Mouse (Mus musculus): ENCODE results near the gene Pds5a. TPM values are rescaled to one million over a fixed set of nuclear protein-coding genes. Genes with fewer than 3 reads are reported as not detected.
"Not testable (repeated sequence)": the region's sequence is repeated elsewhere in the genome, so short reads cannot be mapped to it uniquely, and the experiment has no call there.

The Pds5a gene
- polyA plus RNA-seq, 1 experiment from 2014 or later, result 79.3 TPM

GRCm38 (mm10) chr5:65710267-65710666 lies 12.2 kb upstream of the Pds5a start:
- Histone ChIP-seq H3K4me2 (no peak overlapping the region), H3K27ac (no peak overlapping the region), H3K4me3 (no peak overlapping the region), H3K36me3 (ENCODE audit: poor library complexity, severe bottlenecking) (no peaks in the 10 kb centered on the region), H3K9me3 (replicated peaks) (no peaks in the 10 kb centered on the region), H3K4me1 (no peaks in the 10 kb centered on the region), H3K9ac (no peak overlapping the region), H3K27me3 (no peaks in the 10 kb centered on the region)
- ATAC-seq, result no peak
- WGBS, result 79% methylated on average over 8 of the region's 8 CpGs

- Histone ChIP-seq H3K9me3 (replicated peaks) (no peaks in the 10 kb centered on the region), H3K27ac (no peak overlapping the region), H3K4me3 (no peak overlapping the region), H3K27me3 (no peaks in the 10 kb centered on the region), H3K4me1 (no peaks in the 10 kb centered on the region), H3K36me3 (ENCODE audit: poor library complexity, severe bottlenecking) (no peaks in the 10 kb centered on the region), H3K4me2 (no peak overlapping the region), H3K9ac (no peak overlapping the region)
- 74% methylated on average over 5 of the region's 5 CpGs for WGBS
- no peak for ATAC-seq
These were observed 8.9 kb upstream of the Pds5a start for GRCm38 (mm10) chr5:65706979-65707378.

GRCm38 (mm10) chr5:65706171-65706570 lies 8.1 kb upstream of the Pds5a start:
- no peak overlapping the region for H3K27ac ChIP-seq
- H3K4me1 ChIP-seq, result no peaks in the 10 kb centered on the region
- H3K4me2 ChIP-seq, result no peak overlapping the region
- H3K9ac ChIP-seq, result no peak overlapping the region
- no peaks in the 10 kb centered on the region for H3K9me3 ChIP-seq (replicated peaks)
- no peak overlapping the region for H3K4me3 ChIP-seq
- no peaks in the 10 kb centered on the region for H3K27me3 ChIP-seq
- 85% methylated on average over 4 of the region's 4 CpGs for WGBS
- no peak for ATAC-seq
- no peaks in the 10 kb centered on the region for H3K36me3 ChIP-seq (ENCODE audit: poor library complexity, severe bottlenecking)

GRCm38 (mm10) chr5:65704765-65705678 lies 6.9 kb upstream of the Pds5a start:
- no peaks in the 10 kb centered on the region for H3K9me3 ChIP-seq (replicated peaks)
- no peaks in the 10 kb centered on the region for H3K36me3 ChIP-seq (ENCODE audit: poor library complexity, severe bottlenecking)
- no peak overlapping the region for H3K27ac ChIP-seq
- 75% methylated on average over 12 of the region's 12 CpGs for WGBS
- no peaks in the 10 kb centered on the region for H3K27me3 ChIP-seq
- H3K9ac ChIP-seq, result no peak overlapping the region
- no peak for ATAC-seq
- no peaks in the 10 kb centered on the region for H3K4me1 ChIP-seq
- no peak overlapping the region for H3K4me2 ChIP-seq
- H3K4me3 ChIP-seq, result no peak overlapping the region

- no peak overlapping the region for H3K4me2 ChIP-seq
- no peak for ATAC-seq
- H3K27ac ChIP-seq, result no peak overlapping the region
- H3K4me1 ChIP-seq, result 0 out of 2 replicates have a peak, but pooled peaks cover 4% of the 10 kb centered on the region
- H3K9ac ChIP-seq, result no peak overlapping the region
- H3K4me3 ChIP-seq, result no peak overlapping the region
- H3K27me3 ChIP-seq, result no peaks in the 10 kb centered on the region
- H3K36me3 ChIP-seq (ENCODE audit: poor library complexity, severe bottlenecking), result no peaks in the 10 kb centered on the region
- WGBS, result 78% methylated on average over 8 of the region's 9 CpGs
- H3K9me3 ChIP-seq (replicated peaks), result no peaks in the 10 kb centered on the region
These were observed 5.2 kb upstream of the Pds5a start for GRCm38 (mm10) chr5:65703261-65703660.

- ATAC-seq, result no peak
- Histone ChIP-seq H3K27ac (no peak overlapping the region), H3K4me1 (peaks cover 19% of the 10 kb centered on the region), H3K9me3 (replicated peaks) (no peaks in the 10 kb centered on the region), H3K27me3 (no peaks in the 10 kb centered on the region), H3K4me2 (no peak overlapping the region), H3K9ac (no peak overlapping the region), H3K36me3 (ENCODE audit: poor library complexity, severe bottlenecking) (peaks cover 3% of the 10 kb centered on the region; the same call in 1 of the 2 replicates), H3K4me3 (no peak overlapping the region)
- 81% methylated on average over 5 of the region's 5 CpGs for WGBS
These were observed 2.0 kb upstream of the Pds5a start for GRCm38 (mm10) chr5:65700102-65700501.

GRCm38 (mm10) chr5:65699146-65699545 lies 1.1 kb upstream of the Pds5a start:
- Histone ChIP-seq H3K4me2 (peak overlapping the region; percentile 62), H3K27ac (no peak overlapping the region; the same call in 1 of the 2 replicates), H3K9me3 (replicated peaks) (no peaks in the 10 kb centered on the region), H3K4me1 (peaks cover 27% of the 10 kb centered on the region), H3K36me3 (ENCODE audit: poor library complexity, severe bottlenecking) (peaks cover 11% of the 10 kb centered on the region), H3K9ac (peak overlapping the region; percentile 97; the same call in 1 of the 2 replicates), H3K27me3 (no peaks in the 10 kb centered on the region), H3K4me3 (peak overlapping the region; percentile 95; the same call in 1 of the 2 replicates)
- no peak for ATAC-seq
- 64% methylated on average over 10 of the region's 10 CpGs for WGBS

- Histone ChIP-seq H3K9me3 (replicated peaks) (no peaks in the 10 kb centered on the region), H3K36me3 (ENCODE audit: poor library complexity, severe bottlenecking) (peaks cover 14% of the 10 kb centered on the region), H3K27me3 (no peaks in the 10 kb centered on the region), H3K27ac (peak overlapping the region; percentile 94), H3K4me3 (peak overlapping the region; percentile 95), H3K4me2 (peak overlapping the region; percentile 62), H3K9ac (peak overlapping the region; percentile 97), H3K4me1 (peaks cover 27% of the 10 kb centered on the region)
- 23% methylated on average over 6 of the region's 6 CpGs for WGBS
- ATAC-seq, result no peak
These were observed 675 bp upstream of the Pds5a start for GRCm38 (mm10) chr5:65698759-65699136.

GRCm38 (mm10) chr5:65697486-65697835 lies 612 bp downstream of the Pds5a start:
- Histone ChIP-seq H3K27ac (peak overlapping the region; percentile 94), H3K9me3 (replicated peaks) (no peaks in the 10 kb centered on the region), H3K4me1 (peaks cover 27% of the 10 kb centered on the region), H3K27me3 (no peaks in the 10 kb centered on the region), H3K9ac (peak overlapping the region; percentile 97), H3K4me2 (peak overlapping the region; percentile 62), H3K4me3 (peak overlapping the region; percentile 95), H3K36me3 (ENCODE audit: poor library complexity, severe bottlenecking) (peaks cover 20% of the 10 kb centered on the region)
- ATAC-seq, result peak; percentile 70
- WGBS, result 0% methylated on average over 46 of the region's 49 CpGs

GRCm38 (mm10) chr5:65696821-65697485 lies 1.1 kb downstream of the Pds5a start:
- H3K4me1 ChIP-seq, result peaks cover 27% of the 10 kb centered on the region
- H3K36me3 ChIP-seq (ENCODE audit: poor library complexity, severe bottlenecking), result peaks cover 25% of the 10 kb centered on the region
- ATAC-seq, result peak; percentile 42
- peak overlapping the region; percentile 62 for H3K4me2 ChIP-seq
- no peaks in the 10 kb centered on the region for H3K9me3 ChIP-seq (replicated peaks)
- peak overlapping the region; percentile 97 for H3K9ac ChIP-seq
- peak overlapping the region; percentile 95 for H3K4me3 ChIP-seq
- H3K27me3 ChIP-seq, result no peaks in the 10 kb centered on the region
- peak overlapping the region; percentile 94 for H3K27ac ChIP-seq
- WGBS, result under 1% methylated on average over 53 of the region's 58 CpGs

- not testable (repeated sequence) for H3K4me2 ChIP-seq; H3K9me3 ChIP-seq (replicated peaks); ATAC-seq; H3K27ac ChIP-seq; H3K27me3 ChIP-seq; H3K9ac ChIP-seq; H3K4me3 ChIP-seq
- WGBS, result 98% methylated on average over 3 of the region's 3 CpGs
- peaks cover 27% of the 10 kb centered on the region for H3K4me1 ChIP-seq
- H3K36me3 ChIP-seq (ENCODE audit: poor library complexity, severe bottlenecking), result peaks cover 26% of the 10 kb centered on the region
These were observed 4.0 kb downstream of the Pds5a start for GRCm38 (mm10) chr5:65694076-65694475.

- H3K4me2 ChIP-seq, result no peak overlapping the region
- H3K9ac ChIP-seq, result no peak overlapping the region
- no peak overlapping the region for H3K27ac ChIP-seq
- H3K27me3 ChIP-seq, result no peaks in the 10 kb centered on the region
- H3K9me3 ChIP-seq (replicated peaks), result no peaks in the 10 kb centered on the region
- peaks cover 26% of the 10 kb centered on the region for H3K36me3 ChIP-seq (ENCODE audit: poor library complexity, severe bottlenecking)
- peaks cover 22% of the 10 kb centered on the region for H3K4me1 ChIP-seq
- no peak for ATAC-seq
- no peak overlapping the region for H3K4me3 ChIP-seq
These were observed 5.1 kb downstream of the Pds5a start for GRCm38 (mm10) chr5:65693018-65693417.
